Mouse (Mus musculus) embryonic facial prominence, embryonic 11.5 days (tissue): Measurements from ENCODE around the gene Rab1a. TPM values are rescaled to one million over a fixed set of nuclear protein-coding genes. Genes with fewer than 3 reads are reported as not detected.

Experiments used
- ATAC-seq: fragments of 200-750 bp; cut with Nextera tagmentation; replicated peaks from 2 replicates; pipeline ENCODE4 v1.8.0; 2017; ENCODE audit warnings: low read depth; ENCODE audit not compliant: insufficient number of reproducible peaks, low FRiP score, low TSS enrichment
- DNase-seq: peaks from one replicate; pipeline ENCODE4 v3.0.0-alpha.2; 2015; ENCODE audit warnings: low spot score
- H3K27ac ChIP-seq: fragments of 300-500 bp; sonication (generic); replicated peaks from 2 replicates; pipeline ENCODE4 v1.5.1; 2014; ENCODE audit warnings: mild to moderate bottlenecking, low read depth, low read length, control low read depth
- H3K27me3 ChIP-seq: fragments of 300-500 bp; sonication (generic); 2 replicates; pipeline ENCODE4 v1.6.1; 2014; ENCODE audit warnings: mild to moderate bottlenecking, low read length, moderate library complexity, mixed read lengths; ENCODE audit not compliant: control insufficient read depth, insufficient read depth
- H3K36me3 ChIP-seq: fragments of 300-500 bp; sonication (generic); replicated peaks from 2 replicates; pipeline ENCODE4 v1.6.1; 2014; ENCODE audit warnings: low read depth, mild to moderate bottlenecking, low read length, moderate library complexity, mixed read lengths; ENCODE audit not compliant: control insufficient read depth, insufficient read depth
- H3K4me1 ChIP-seq: fragments of 300-500 bp; sonication (generic); 2 replicates; pipeline ENCODE4 v1.6.1; 2014; ENCODE audit warnings: low read length, mixed read lengths; ENCODE audit not compliant: control insufficient read depth, insufficient read depth
- H3K4me2 ChIP-seq: fragments of 300-500 bp; sonication (generic); 2 replicates; pipeline ENCODE4 v1.6.1; 2014; ENCODE audit warnings: low read depth, mild to moderate bottlenecking, control low read depth, low read length, moderate library complexity
- H3K4me3 ChIP-seq: fragments of 300-500 bp; sonication (generic); 2 replicates; pipeline ENCODE4 v1.5.1; 2014; ENCODE audit warnings: low read depth, low read length, control low read depth
- H3K9ac ChIP-seq: fragments of 300-500 bp; sonication (generic); replicated peaks from 2 replicates; pipeline ENCODE4 v1.6.1; 2014; ENCODE audit warnings: mild to moderate bottlenecking, control low read depth, low read length
- H3K9me3 ChIP-seq: fragments of 300-500 bp; sonication (generic); replicated peaks from 2 replicates; pipeline ENCODE4 v1.6.1; 2016; ENCODE audit warnings: mild to moderate bottlenecking, low read length, inconsistent platforms, mixed read lengths; ENCODE audit not compliant: control insufficient read depth
- WGBS: fragments of 180-500 bp; shearing (Covaris S2); extraction: QIAGEN DNeasy Blood & Tissue Kit; methylation state at CpG from one replicate; pipeline ENCODE4 v1.1.7; 2014; 5-methylcytosine and 5-hydroxymethylcytosine counted together
- polyA plus RNA-seq: library from polyadenylated mRNA; unstranded; fragments of >200 nt; fragmentation: Nextera tagmentation; extraction: Ambion mirVana; gene quantifications from 2 replicates; pipeline ENCODE4 v1.2.1, GENCODE M21; 2014

The Rab1a gene
- polyA plus RNA-seq, 1 experiment from 2014 or later, result 251 TPM

GRCm38 (mm10) chr11:20253088-20253487, 51.9 kb downstream of the Rab1a start:
- Histone ChIP-seq H3K36me3 (no peaks in the 10 kb centered on the region), H3K9ac (no peak overlapping the region), H3K27me3 (no peaks in the 10 kb centered on the region), H3K4me3 (no peak overlapping the region), H3K9me3 (no peaks in the 10 kb centered on the region), H3K27ac (no peak overlapping the region), H3K4me1 (no peaks in the 10 kb centered on the region), H3K4me2 (no peak overlapping the region)
- DNase-seq (no peak), ATAC-seq (no peak)
- 82% methylated on average over 2 of the region's 2 CpGs for WGBS

DNA sequence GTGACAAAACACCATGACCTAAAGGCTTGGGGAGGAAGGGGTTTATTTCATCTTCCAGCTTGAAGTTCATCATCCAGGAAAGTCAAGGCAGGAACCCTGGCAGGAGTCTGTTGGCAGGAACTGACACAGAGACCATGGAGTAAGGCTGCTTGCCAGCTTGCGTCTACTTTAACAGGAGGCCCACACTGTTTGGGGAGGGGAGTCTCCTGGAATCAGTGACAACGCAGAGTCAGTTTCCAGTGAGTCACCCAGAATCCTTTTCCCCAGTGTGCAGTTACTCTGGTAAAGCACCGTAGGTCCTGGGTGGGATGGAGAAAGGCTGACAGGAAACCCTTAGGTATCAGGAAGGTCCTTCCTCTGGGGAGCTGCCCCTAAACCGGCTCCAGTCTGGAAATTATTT, 53.6 kb downstream of the Rab1a start:
- ATAC-seq (no peak), DNase-seq (no peak)
- no peaks in the 10 kb centered on the region for H3K36me3 ChIP-seq
- no peaks in the 10 kb centered on the region for H3K9me3 ChIP-seq
- H3K4me3 ChIP-seq, result no peak overlapping the region
- H3K27ac ChIP-seq, result no peak overlapping the region
- H3K9ac ChIP-seq, result no peak overlapping the region
- H3K4me2 ChIP-seq, result no peak overlapping the region
- 81% methylated on average over 4 of the region's 4 CpGs for WGBS
- H3K27me3 ChIP-seq, result no peaks in the 10 kb centered on the region
- H3K4me1 ChIP-seq, result no peaks in the 10 kb centered on the region

- Histone ChIP-seq H3K27ac (no peak overlapping the region), H3K27me3 (no peaks in the 10 kb centered on the region), H3K9ac (no peak overlapping the region), H3K9me3 (no peaks in the 10 kb centered on the region), H3K4me3 (no peak overlapping the region), H3K4me1 (no peaks in the 10 kb centered on the region), H3K36me3 (no peaks in the 10 kb centered on the region), H3K4me2 (no peak overlapping the region)
- WGBS, result 55% methylated on average over 8 of the region's 8 CpGs
- DNase-seq (peak; percentile 66), ATAC-seq (no peak)
Observed at GRCm38 (mm10) chr11:20262628-20263380, 61.6 kb downstream of the Rab1a start.

GRCm38 (mm10) chr11:20269885-20270284, 68.7 kb downstream of the Rab1a start:
- DNase-seq (no peak), ATAC-seq (no peak)
- H3K4me3 ChIP-seq, result no peak overlapping the region
- H3K9me3 ChIP-seq, result no peaks in the 10 kb centered on the region
- no peaks in the 10 kb centered on the region for H3K4me1 ChIP-seq
- H3K9ac ChIP-seq, result no peak overlapping the region
- no peak overlapping the region for H3K4me2 ChIP-seq
- H3K36me3 ChIP-seq, result no peaks in the 10 kb centered on the region
- no peak overlapping the region for H3K27ac ChIP-seq
- WGBS, result 85% methylated on average over 6 of the region's 6 CpGs
- H3K27me3 ChIP-seq, result no peaks in the 10 kb centered on the region

DNA sequence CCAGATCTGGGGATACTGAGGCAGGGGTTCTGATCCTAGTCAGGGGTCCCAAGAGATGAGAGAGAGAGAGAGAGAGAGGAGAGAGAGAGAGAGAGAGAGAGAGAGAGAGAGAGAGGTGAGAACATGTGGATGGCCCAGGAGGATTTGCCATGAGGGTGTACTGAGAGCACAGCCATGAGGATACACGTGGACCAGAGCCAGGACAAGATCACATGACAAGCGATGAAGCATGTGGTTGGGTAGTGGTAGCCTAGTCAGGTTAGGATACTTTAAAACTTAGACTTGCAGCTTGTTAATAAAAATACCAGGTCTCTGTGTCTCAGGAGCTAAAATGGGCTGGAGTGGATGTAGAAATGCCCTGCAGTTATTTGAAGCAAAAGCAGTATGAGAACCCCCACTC, 74.7 kb downstream of the Rab1a start:
- no peak for DNase-seq
- no peak overlapping the region for H3K27ac ChIP-seq
- H3K27me3 ChIP-seq, result no peaks in the 10 kb centered on the region
- WGBS, result 68% methylated on average over 2 of the region's 2 CpGs
- H3K9me3 ChIP-seq, result no peaks in the 10 kb centered on the region
- H3K9ac ChIP-seq, result no peak overlapping the region
- H3K36me3 ChIP-seq, result no peaks in the 10 kb centered on the region
- ATAC-seq, result no peak
- no peak overlapping the region for H3K4me3 ChIP-seq
- H3K4me2 ChIP-seq, result no peak overlapping the region
- H3K4me1 ChIP-seq, result no peaks in the 10 kb centered on the region

Other genes starting within 250 kb of the Rab1a start
- gene Actr2, start 88.5 kb upstream of the Rab1a start, polyA plus RNA-seq, result 69.7 and 74.3 TPM in 2 replicates
- 34.7 and 38.5 TPM in 2 replicates for gene Cep68, start 48.0 kb downstream of the Rab1a start, polyA plus RNA-seq
- gene Slc1a4, start 131.3 kb downstream of the Rab1a start, polyA plus RNA-seq, result 14.0 and 15.2 TPM in 2 replicates